Mouse (Mus musculus) 3134 (cell line): ENCODE measurements around the gene Preb.

ENCODE experiments used
- DNase-seq: peaks from one replicate; pipeline ENCODE4 v3.0.0-alpha.2; 2011; ENCODE audit warnings: low spot score; ENCODE audit not compliant: insufficient read length; ENCODE audit errors: extremely low read depth

Preb gene

GRCm38 (mm10) chr5:30907413-30908059, 52.6 kb downstream of the Preb start, which contains the start of gene Ost4:
TSS of gene Ost4 (minus strand) at chr5:30907788.
- DNase-seq = peak; percentile 98

- DNase-seq = peak; percentile 81
These were observed 58.3 kb downstream of the Preb start for GRCm38 (mm10) chr5:30901860-30902259.
